Mouse (Mus musculus) limb, embryonic 14.5 days (tissue): Measurements from ENCODE around the gene Fcgrt. TPM values are rescaled to one million over a fixed set of nuclear protein-coding genes. Genes with fewer than 3 reads are reported as not detected.

Experiments
- ATAC-seq: fragments of 200-750 bp; cut with Nextera tagmentation; 2 replicates; pipeline ENCODE4 v1.8.0; 2017; ENCODE audit warnings: low read depth, moderate number of reproducible peaks, moderate TSS enrichment; ENCODE audit not compliant: low FRiP score
- DNase-seq: peaks from one replicate; pipeline ENCODE4 v3.0.0-alpha.2; 2015; ENCODE audit warnings: low spot score
- H3K27ac ChIP-seq: fragments of 300-500 bp; sonication (generic); replicated peaks from 2 replicates; pipeline ENCODE4 v1.5.1; 2014; ENCODE audit warnings: low read depth, mild to moderate bottlenecking, low read length, moderate library complexity, mixed read lengths
- H3K27me3 ChIP-seq: fragments of 300-500 bp; sonication (generic); 2 replicates; pipeline ENCODE4 v1.6.1; 2014; ENCODE audit warnings: low read length, mixed read lengths; ENCODE audit not compliant: control insufficient read depth, insufficient read depth
- H3K36me3 ChIP-seq: fragments of 300-500 bp; sonication (generic); 2 replicates; pipeline ENCODE4 v1.6.1; 2014; ENCODE audit warnings: mild to moderate bottlenecking, low read length, moderate library complexity, mixed read lengths; ENCODE audit not compliant: control insufficient read depth, insufficient read depth
- H3K4me1 ChIP-seq: fragments of 300-500 bp; sonication (generic); 2 replicates; pipeline ENCODE4 v1.6.1; 2014; ENCODE audit warnings: antibody characterized with exemption, low read length, mixed read lengths; ENCODE audit not compliant: control insufficient read depth, insufficient read depth
- H3K4me2 ChIP-seq: fragments of 300-500 bp; sonication (generic); replicated peaks from 2 replicates; pipeline ENCODE4 v1.6.1; 2014; ENCODE audit warnings: low read depth, mild to moderate bottlenecking, low read length, moderate library complexity; ENCODE audit not compliant: severe bottlenecking
- H3K4me3 ChIP-seq: fragments of 300-500 bp; sonication (generic); replicated peaks from 2 replicates; pipeline ENCODE4 v1.5.1; 2014; ENCODE audit warnings: low read length
- H3K9ac ChIP-seq: fragments of 300-500 bp; sonication (generic); 2 replicates; pipeline ENCODE4 v1.6.1; 2014; ENCODE audit warnings: mild to moderate bottlenecking, low read depth, low read length, moderate library complexity; ENCODE audit not compliant: severe bottlenecking
- H3K9me3 ChIP-seq: fragments of 300-500 bp; sonication (generic); 2 replicates; pipeline ENCODE4 v1.6.1; 2016; ENCODE audit warnings: low read length; ENCODE audit not compliant: control insufficient read depth
- POLR2A ChIP-seq: fragments of 200-500 bp; IDR thresholded peaks from 2 replicates; pipeline ENCODE4 v1.8.0; 2012; ENCODE audit warnings: inconsistent platforms, mild to moderate bottlenecking, moderate library complexity, borderline replicate concordance; ENCODE audit not compliant: insufficient read depth, insufficient read length; ENCODE audit errors: extremely low read depth
- WGBS: fragments of 180-500 bp; shearing (Covaris S2); extraction: QIAGEN DNeasy Blood & Tissue Kit; methylation state at CpG from one replicate; pipeline ENCODE4 v1.1.7; 2014; 5-methylcytosine and 5-hydroxymethylcytosine counted together
- polyA plus RNA-seq, 2 experiments: library from polyadenylated mRNA; depleted of rRNA in 1 of 2; stranded (reverse) in 1 of 2; unstranded in 1 of 2; fragments of >200 nt; fragmentation: Nextera tagmentation in 1 of 2; extraction: Ambion mirVana in 1 of 2; gene quantifications; 2 replicates each; pipeline versions ENCODE4 v1.2.1 to v1.2.3; 2012 to 2014

The Fcgrt gene
- polyA plus RNA-seq, 2 experiments: 56.1 to 88.4 TPM

DNA sequence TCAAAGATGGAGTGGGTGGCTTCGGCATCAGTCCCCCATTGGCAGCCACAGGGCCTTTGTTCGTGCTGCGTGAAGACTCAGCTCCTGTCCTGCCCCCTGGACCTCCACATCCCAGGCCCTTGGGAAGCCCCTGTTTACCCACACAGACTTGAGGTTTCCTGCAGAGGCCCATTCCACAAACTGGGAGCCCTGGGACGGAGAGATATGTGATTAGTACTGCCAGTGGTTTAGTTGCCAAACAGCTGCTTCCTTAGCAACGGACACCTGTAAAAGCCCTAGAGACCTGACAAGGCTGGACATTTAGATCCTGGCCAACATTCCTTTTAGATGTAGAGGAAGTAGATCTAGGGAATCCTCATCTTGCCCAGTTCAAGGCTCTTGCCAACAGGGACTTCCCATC, 38.3 kb upstream of the Fcgrt start:
- peaks cover 50% of the 10 kb centered on the region for H3K36me3 ChIP-seq
- no peak overlapping the region for H3K4me2 ChIP-seq
- H3K9me3 ChIP-seq: no peaks in the 10 kb centered on the region
- H3K4me3 ChIP-seq: no peak overlapping the region
- WGBS: 82% methylated on average over 5 of the region's 5 CpGs
- TF ChIP-seq POLR2A: no peak
- H3K27ac ChIP-seq: no peak overlapping the region
- no peaks in the 10 kb centered on the region for H3K27me3 ChIP-seq
- 0 out of 2 replicates have a peak overlapping the region, but pooled peaks have one; percentile 16 for H3K9ac ChIP-seq
- no peaks in the 10 kb centered on the region for H3K4me1 ChIP-seq
- DNase-seq (no peak), ATAC-seq (no peak)

DNA sequence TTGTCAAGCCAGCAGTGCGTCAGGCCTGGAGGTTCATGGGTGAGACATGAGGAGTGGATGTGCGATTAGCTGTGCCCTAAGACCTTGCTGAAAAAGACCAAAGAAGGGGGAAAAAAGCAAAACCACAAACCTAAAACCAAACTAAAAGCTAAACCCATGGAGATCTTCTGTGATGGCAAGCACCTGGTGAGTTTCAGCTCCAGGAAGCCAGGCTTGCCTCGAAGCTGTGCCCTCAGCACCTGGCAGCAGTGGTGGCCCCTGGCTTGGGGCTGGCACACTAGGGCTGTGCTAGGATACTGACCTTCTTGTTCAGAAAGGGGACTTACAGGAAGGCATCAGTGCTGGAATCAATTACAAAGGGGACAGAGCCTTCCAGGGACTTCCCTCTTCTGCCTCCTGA, 37.7 kb upstream of the Fcgrt start:
- no peaks in the 10 kb centered on the region for H3K27me3 ChIP-seq
- peaks cover 44% of the 10 kb centered on the region for H3K36me3 ChIP-seq
- H3K9ac ChIP-seq: peak overlapping the region; percentile 16; the same call in 1 of the 2 replicates
- no peaks in the 10 kb centered on the region for H3K4me1 ChIP-seq
- no peak for DNase-seq
- no peak overlapping the region for H3K4me2 ChIP-seq
- no peaks in the 10 kb centered on the region for H3K9me3 ChIP-seq
- TF ChIP-seq POLR2A: no peak
- no peak for ATAC-seq
- WGBS: 93% methylated on average over 3 of the region's 3 CpGs
- no peak overlapping the region for H3K4me3 ChIP-seq
- H3K27ac ChIP-seq: no peak overlapping the region

DNA sequence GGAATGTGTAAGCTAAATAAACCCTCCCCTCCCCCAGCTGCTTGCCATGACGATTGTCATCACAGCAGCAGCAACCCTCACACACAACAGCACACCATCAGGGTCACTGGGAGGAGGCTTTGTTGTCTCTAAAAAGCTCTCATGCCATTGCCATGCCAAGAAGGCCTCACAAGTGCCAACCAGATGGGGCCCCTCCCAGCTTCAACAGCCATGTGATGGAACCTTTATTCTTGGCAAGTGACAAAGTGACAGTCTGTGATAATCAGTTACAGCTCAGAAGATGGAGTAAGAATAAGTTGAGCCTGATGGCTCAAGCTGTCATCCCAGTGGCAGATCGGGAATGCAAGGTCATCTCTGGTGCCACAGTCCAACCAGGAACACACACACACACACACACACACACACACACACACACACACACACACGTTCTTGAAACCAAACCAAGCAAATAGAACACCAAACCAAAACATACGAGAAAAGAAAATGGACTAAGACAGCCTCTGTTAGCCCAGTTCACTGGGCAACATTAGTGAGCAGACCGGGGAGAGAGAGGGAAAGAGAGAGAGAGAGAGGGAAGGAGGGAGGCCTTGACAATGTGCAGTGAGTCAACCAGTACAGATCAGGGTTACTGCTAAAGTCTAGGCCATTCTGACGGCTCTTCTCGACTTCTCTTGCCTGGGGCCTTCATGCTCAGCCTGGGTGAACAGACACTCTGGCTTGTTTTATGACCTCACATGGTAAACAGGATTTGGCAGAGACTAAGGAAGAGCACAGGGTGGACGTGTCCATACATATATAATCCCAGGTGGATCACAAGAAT, 36.5 kb upstream of the Fcgrt start:
- H3K9me3 ChIP-seq: no peaks in the 10 kb centered on the region
- H3K27ac ChIP-seq: no peak overlapping the region
- no peaks in the 10 kb centered on the region for H3K4me1 ChIP-seq
- TF ChIP-seq POLR2A: no peak
- ATAC-seq (no peak), DNase-seq (no peak)
- H3K4me2 ChIP-seq: no peak overlapping the region
- 69% methylated on average over 8 of the region's 8 CpGs for WGBS
- 0 out of 2 replicates have a peak, but pooled peaks cover 4% of the 10 kb centered on the region for H3K27me3 ChIP-seq
- no peak overlapping the region for H3K4me3 ChIP-seq
- H3K9ac ChIP-seq: no peak overlapping the region
- H3K36me3 ChIP-seq: peaks cover 33% of the 10 kb centered on the region

DNA sequence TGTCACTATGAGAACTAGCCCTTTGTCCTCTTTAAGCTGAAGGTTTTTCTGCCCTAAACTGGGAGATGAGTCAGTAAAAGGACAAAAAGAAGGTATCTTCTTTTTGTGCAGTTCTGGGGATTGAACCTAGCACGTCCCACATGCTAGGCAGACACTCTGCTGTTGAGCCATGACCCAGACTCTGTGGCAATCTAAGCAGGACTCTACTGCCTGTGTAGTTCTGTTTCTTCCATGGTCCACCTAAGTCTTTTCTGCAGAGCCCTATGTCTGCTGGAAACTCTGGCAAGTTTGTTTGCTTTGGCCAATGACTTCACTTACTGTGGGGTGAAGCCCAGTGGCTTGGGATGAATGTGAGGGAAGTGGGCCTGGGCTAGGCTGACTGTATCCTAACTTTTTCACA, 34.8 kb upstream of the Fcgrt start:
- H3K4me1 ChIP-seq: no peaks in the 10 kb centered on the region
- peaks cover 16% of the 10 kb centered on the region for H3K36me3 ChIP-seq
- no peak overlapping the region for H3K27ac ChIP-seq
- 0 out of 2 replicates have a peak, but pooled peaks cover 4% of the 10 kb centered on the region for H3K27me3 ChIP-seq
- DNase-seq (no peak), ATAC-seq (no peak)
- no peak for TF ChIP-seq POLR2A
- H3K4me3 ChIP-seq: no peak overlapping the region
- H3K9me3 ChIP-seq: no peaks in the 10 kb centered on the region
- 82% methylated on average over 1 of the region's 1 CpGs for WGBS
- no peak overlapping the region for H3K9ac ChIP-seq
- no peak overlapping the region for H3K4me2 ChIP-seq

DNA sequence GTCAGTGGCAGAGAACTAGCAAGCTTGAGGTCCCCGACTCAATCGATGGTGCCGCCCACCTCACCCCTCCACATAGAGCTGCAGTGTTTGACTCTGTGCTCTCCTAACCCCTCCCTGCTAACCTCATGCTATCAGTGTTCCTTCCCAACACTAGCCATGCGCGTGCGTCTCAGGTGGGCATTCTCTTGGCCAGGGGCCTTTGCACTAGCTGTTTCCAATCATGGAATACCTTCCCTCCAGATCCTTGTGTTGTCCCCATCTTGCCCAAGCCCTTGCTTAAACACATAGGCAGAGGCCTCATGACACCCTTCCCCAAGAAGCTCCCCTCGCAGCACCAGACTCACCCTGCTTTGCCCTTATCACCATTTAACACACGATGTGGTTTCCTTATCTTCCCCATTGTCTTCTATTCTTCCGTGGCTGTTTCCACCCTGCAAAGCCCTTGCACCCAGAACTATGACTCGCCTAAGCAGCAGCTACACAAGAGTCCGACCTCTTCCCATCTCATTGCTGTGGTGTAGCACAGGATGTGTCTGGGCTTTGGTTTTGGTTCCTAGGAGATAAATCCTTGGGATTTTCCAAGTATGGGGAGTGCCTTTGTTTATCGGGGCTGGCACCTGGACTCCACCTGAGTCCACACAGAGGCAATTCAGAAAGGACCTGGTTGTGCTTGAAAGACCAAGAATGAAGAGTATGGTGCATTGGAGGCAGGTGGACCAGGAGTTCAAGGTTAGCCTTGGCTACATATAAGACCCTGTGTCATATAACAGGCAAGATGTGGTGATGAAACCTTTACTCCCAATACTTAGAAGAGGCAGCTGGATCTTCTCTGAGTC, 33.7 kb upstream of the Fcgrt start:
- H3K36me3 ChIP-seq: peaks cover 7% of the 10 kb centered on the region

More for the DNA sequence above, 33.7 kb upstream of the Fcgrt start:
- H3K9me3 ChIP-seq: no peaks in the 10 kb centered on the region
- no peak overlapping the region for H3K9ac ChIP-seq
- no peak overlapping the region for H3K4me2 ChIP-seq
- ATAC-seq: no peak
- TF ChIP-seq POLR2A: no peak
- no peak for DNase-seq
- H3K4me3 ChIP-seq: no peak overlapping the region
- no peaks in the 10 kb centered on the region for H3K4me1 ChIP-seq
- 0 out of 2 replicates have a peak, but pooled peaks cover 4% of the 10 kb centered on the region for H3K27me3 ChIP-seq
- H3K27ac ChIP-seq: no peak overlapping the region
- WGBS: 85% methylated on average over 12 of the region's 12 CpGs
